Mouse (Mus musculus) kidney, postnatal 0 days (tissue): ENCODE results near the gene Pcyt1a. TPM values are rescaled to one million over a fixed set of nuclear protein-coding genes. Genes with fewer than 3 reads are reported as not detected.
"Not testable (repeated sequence)": the region's sequence is repeated elsewhere in the genome, so short reads cannot be mapped to it uniquely, and the experiment has no call there.

Experiments used
- ATAC-seq: fragments of 200-750 bp; cut with Nextera tagmentation; replicated peaks from 2 replicates; pipeline ENCODE4 v1.8.0; 2017; ENCODE audit warnings: low read depth, moderate number of reproducible peaks, moderate TSS enrichment, moderate library complexity; ENCODE audit not compliant: low FRiP score
- DNase-seq: peaks from one replicate; pipeline ENCODE4 v3.0.0-alpha.2; 2016; ENCODE audit warnings: low spot score
- H3K27ac ChIP-seq: fragments of 300-500 bp; sonication (generic); 2 replicates; pipeline ENCODE4 v1.5.1; 2014; ENCODE audit warnings: mild to moderate bottlenecking
- H3K27me3 ChIP-seq: fragments of 300-500 bp; sonication (generic); 2 replicates; pipeline ENCODE4 v1.6.1; 2014; ENCODE audit warnings: low read length, mixed read lengths; ENCODE audit not compliant: insufficient read depth
- H3K36me3 ChIP-seq: fragments of 300-500 bp; sonication (generic); 2 replicates; pipeline ENCODE4 v1.6.1; 2014; ENCODE audit warnings: low read length, mixed read lengths; ENCODE audit not compliant: insufficient read depth
- H3K4me1 ChIP-seq: fragments of 300-500 bp; sonication (generic); replicated peaks from 2 replicates; pipeline ENCODE4 v1.6.1; 2014; ENCODE audit warnings: antibody characterized with exemption, low read length, mixed read lengths; ENCODE audit not compliant: insufficient read depth
- H3K4me2 ChIP-seq: fragments of 300-500 bp; sonication (generic); 2 replicates; pipeline ENCODE4 v1.6.1; 2014; ENCODE audit warnings: mild to moderate bottlenecking, low read length, moderate library complexity, mixed read lengths
- H3K4me3 ChIP-seq: fragments of 300-500 bp; sonication (generic); replicated peaks from 2 replicates; pipeline ENCODE4 v1.5.1; 2014; ENCODE audit warnings: low read depth, low read length
- H3K9ac ChIP-seq: fragments of 300-500 bp; sonication (generic); 2 replicates; pipeline ENCODE4 v1.6.1; 2014; ENCODE audit warnings: low read depth, low read length
- H3K9me3 ChIP-seq: fragments of 300-500 bp; sonication (generic); replicated peaks from 2 replicates; pipeline ENCODE4 v1.6.1; 2016; ENCODE audit warnings: low read length, inconsistent platforms, mixed read lengths
- CTCF ChIP-seq: IDR thresholded peaks from 2 replicates; pipeline ENCODE4 v1.5.1; 2016; ENCODE audit warnings: antibody characterized with exemption, low read depth, mild to moderate bottlenecking, moderate library complexity
- WGBS: fragments of 180-500 bp; shearing (Covaris S2); extraction: QIAGEN DNeasy Blood & Tissue Kit; methylation state at CpG from one replicate; pipeline ENCODE4 v1.1.7; 2014; 5-methylcytosine and 5-hydroxymethylcytosine counted together
- polyA plus RNA-seq: library from polyadenylated mRNA; unstranded; fragments of >200 nt; fragmentation: Nextera tagmentation; extraction: Ambion mirVana; gene quantifications from 2 replicates; pipeline ENCODE4 v1.2.1, GENCODE M21; 2015

Pcyt1a gene
- polyA plus RNA-seq, 1 experiment from 2014 or later, result 30.6 TPM

- no peak for TF ChIP-seq CTCF
- Histone ChIP-seq H3K4me2 (no peak overlapping the region), H3K4me1 (no peaks in the 10 kb centered on the region), H3K36me3 (0 out of 2 replicates have a peak, but pooled peaks cover 1% of the 10 kb centered on the region), H3K9ac (no peak overlapping the region), H3K4me3 (no peak overlapping the region), H3K27me3 (no peaks in the 10 kb centered on the region), H3K27ac (no peak overlapping the region), H3K9me3 (no peaks in the 10 kb centered on the region)
- 85% methylated on average over 3 of the region's 3 CpGs for WGBS
- ATAC-seq, result no peak
- DNase-seq, result no peak
Measured at GRCm38 (mm10) chr16:32441432-32441831, 10.7 kb downstream of the Pcyt1a start.

- not testable (repeated sequence) for H3K9ac ChIP-seq, H3K27me3 ChIP-seq, H3K27ac ChIP-seq, H3K4me2 ChIP-seq, H3K9me3 ChIP-seq, ATAC-seq, H3K4me1 ChIP-seq, DNase-seq, H3K36me3 ChIP-seq, H3K4me3 ChIP-seq
- WGBS, result 88% methylated on average over 3 of the region's 3 CpGs
Measured at GRCm38 (mm10) chr16:32444615-32445014, 13.9 kb downstream of the Pcyt1a start.

GRCm38 (mm10) chr16:32445558-32445957, 14.8 kb downstream of the Pcyt1a start:
- 91% methylated on average over 1 of the region's 1 CpGs for WGBS
- DNase-seq (no peak), ATAC-seq (no peak)
- H3K36me3 ChIP-seq, result 0 out of 2 replicates have a peak, but pooled peaks cover 4% of the 10 kb centered on the region
- no peak for TF ChIP-seq CTCF
- no peak overlapping the region for H3K9ac ChIP-seq
- no peaks in the 10 kb centered on the region for H3K9me3 ChIP-seq
- no peak overlapping the region for H3K4me2 ChIP-seq
- no peaks in the 10 kb centered on the region for H3K4me1 ChIP-seq
- no peak overlapping the region for H3K4me3 ChIP-seq
- H3K27me3 ChIP-seq, result no peaks in the 10 kb centered on the region
- H3K27ac ChIP-seq, result no peak overlapping the region

GRCm38 (mm10) chr16:32446563-32447138, 15.9 kb downstream of the Pcyt1a start:
- H3K27me3 ChIP-seq, result no peaks in the 10 kb centered on the region
- H3K4me1 ChIP-seq, result no peaks in the 10 kb centered on the region
- DNase-seq (no peak), ATAC-seq (no peak)
- H3K4me3 ChIP-seq, result no peak overlapping the region
- H3K36me3 ChIP-seq, result 0 out of 2 replicates have a peak, but pooled peaks cover 5% of the 10 kb centered on the region
- no peak overlapping the region for H3K27ac ChIP-seq
- H3K9me3 ChIP-seq, result no peaks in the 10 kb centered on the region
- H3K9ac ChIP-seq, result no peak overlapping the region
- no peak overlapping the region for H3K4me2 ChIP-seq
- 74% methylated on average over 2 of the region's 2 CpGs for WGBS
- TF ChIP-seq CTCF, result no peak

- no peaks in the 10 kb centered on the region for H3K4me1 ChIP-seq
- DNase-seq (no peak), ATAC-seq (no peak)
- no peak overlapping the region for H3K27ac ChIP-seq
- H3K36me3 ChIP-seq, result peaks cover 14% of the 10 kb centered on the region; the same call in 1 of the 2 replicates
- H3K4me3 ChIP-seq, result no peak overlapping the region
- TF ChIP-seq CTCF, result no peak
- H3K9ac ChIP-seq, result no peak overlapping the region
- H3K9me3 ChIP-seq, result no peaks in the 10 kb centered on the region
- no peak overlapping the region for H3K4me2 ChIP-seq
- WGBS, result 89% methylated on average over 3 of the region's 3 CpGs
- H3K27me3 ChIP-seq, result no peaks in the 10 kb centered on the region
Measured at GRCm38 (mm10) chr16:32449665-32450064, 18.9 kb downstream of the Pcyt1a start.

GRCm38 (mm10) chr16:32450133-32450532, 19.4 kb downstream of the Pcyt1a start:
- no peak overlapping the region for H3K27ac ChIP-seq
- DNase-seq, result no peak

GRCm38 (mm10) chr16:32453102-32453501, 22.4 kb downstream of the Pcyt1a start:
- Histone ChIP-seq H3K4me3 (no peak overlapping the region), H3K4me2 (no peak overlapping the region), H3K27ac (no peak overlapping the region), H3K9me3 (no peaks in the 10 kb centered on the region), H3K36me3 (peaks cover 12% of the 10 kb centered on the region; the same call in 1 of the 2 replicates), H3K27me3 (no peaks in the 10 kb centered on the region), H3K4me1 (no peaks in the 10 kb centered on the region), H3K9ac (no peak overlapping the region)
- TF ChIP-seq CTCF, result no peak
- no peak for DNase-seq
- ATAC-seq, result no peak
- 92% methylated on average over 8 of the region's 8 CpGs for WGBS

More at GRCm38 (mm10) chr16:32450133-32450532, 19.4 kb downstream of the Pcyt1a start:
- Histone ChIP-seq H3K9ac (no peak overlapping the region), H3K4me2 (no peak overlapping the region), H3K27me3 (no peaks in the 10 kb centered on the region), H3K4me3 (no peak overlapping the region), H3K9me3 (no peaks in the 10 kb centered on the region), H3K4me1 (no peaks in the 10 kb centered on the region), H3K36me3 (peaks cover 16% of the 10 kb centered on the region; the same call in 1 of the 2 replicates)
- 92% methylated on average over 2 of the region's 2 CpGs for WGBS
- TF ChIP-seq CTCF, result no peak
- ATAC-seq, result no peak
